Mouse (Mus musculus): ENCODE measurements at regions not wholly inside any gene's neighbourhood (a gene's known extent, or its start where the extent isn't known, plus 50 kb on each side); places are given as distances from the start of the nearest gene placed in this dataset.

DNA sequence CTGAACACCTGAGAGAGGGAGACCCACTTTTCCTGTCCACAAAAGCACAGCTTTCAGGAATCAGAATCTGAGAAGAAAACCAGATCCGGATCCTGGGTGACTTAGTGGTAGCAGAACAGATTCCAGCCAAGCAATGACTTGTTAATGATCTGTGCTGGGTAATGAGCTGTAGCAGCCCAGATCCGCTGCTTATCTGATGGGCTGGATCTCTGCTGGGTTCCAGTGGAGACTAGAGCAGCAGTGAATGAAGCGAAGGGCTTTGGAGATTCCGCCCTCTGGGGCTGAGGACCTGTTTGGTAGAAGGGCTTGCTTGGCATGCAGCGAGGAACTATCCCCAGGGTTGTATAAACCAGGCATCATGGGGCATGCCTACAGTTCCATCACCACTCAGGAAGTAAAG lies 156.3 kb downstream of the Maf start:
- DNase-seq (ENCODE audit: low spot score in 2 of 2), result no peak

DNA sequence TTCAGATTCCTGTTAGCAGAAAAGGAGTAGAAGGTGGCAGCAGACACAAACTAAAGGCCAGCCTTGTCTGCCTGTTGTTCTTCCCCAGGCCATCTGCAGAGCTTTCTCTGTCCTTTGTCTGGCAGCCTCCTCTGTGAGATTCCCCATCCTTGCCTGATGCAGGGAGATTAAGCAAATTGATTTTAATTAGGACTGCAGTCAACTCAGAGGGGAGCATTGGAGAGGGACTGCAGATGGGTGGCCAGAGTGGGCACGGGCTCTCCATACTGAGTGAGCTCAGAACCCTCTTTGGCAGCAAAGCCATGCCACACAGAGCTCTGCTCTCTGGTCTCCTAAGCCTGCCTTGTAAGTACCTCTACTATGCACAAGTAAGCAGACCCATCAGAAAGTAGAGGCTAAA lies 158.5 kb downstream of the Maf start:
- DNase-seq (ENCODE audit: low spot score in 2 of 2), result no peak

DNA sequence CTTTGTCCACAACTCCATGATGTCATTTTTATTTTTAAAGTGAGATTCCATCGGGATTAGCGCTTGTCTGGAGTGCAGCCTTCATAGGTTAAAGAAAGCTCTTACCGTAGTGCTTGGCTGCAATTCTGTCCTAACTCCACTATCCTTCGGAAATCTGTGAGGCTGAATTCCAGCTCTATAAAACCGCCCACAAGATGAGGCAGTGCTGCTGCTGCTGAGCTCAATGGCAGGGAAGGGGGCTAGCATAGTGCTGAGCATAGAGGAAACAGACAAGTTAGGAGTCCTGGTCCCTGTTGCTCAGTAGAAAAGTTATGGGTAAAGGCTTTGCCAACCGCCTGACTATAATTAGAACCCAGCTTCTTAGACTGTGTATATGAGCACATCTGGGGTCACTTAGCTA lies 163.5 kb downstream of the Maf start:
- no peak for DNase-seq (ENCODE audit: low spot score in 2 of 2)

DNA sequence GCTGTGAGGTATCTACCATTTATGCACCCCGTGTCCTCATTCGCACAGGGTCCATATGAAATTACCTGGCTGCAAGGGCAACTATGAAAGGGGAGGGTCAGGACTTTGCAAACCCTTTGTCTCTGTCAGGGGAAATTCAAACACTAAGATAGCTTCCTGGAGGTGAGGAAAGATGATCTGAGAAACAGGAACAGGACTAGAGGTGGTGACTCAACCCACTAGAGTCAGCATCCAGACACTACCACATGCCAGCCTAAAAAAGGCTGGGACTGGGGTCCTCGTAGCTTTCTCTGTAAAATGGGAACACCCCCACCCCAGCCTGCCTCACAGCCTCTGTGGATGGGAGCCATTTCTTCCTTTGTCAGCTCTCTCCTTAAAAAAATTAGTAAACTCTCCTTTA lies 164.7 kb downstream of the Maf start:
- no peak for DNase-seq (ENCODE audit: low spot score in 2 of 2)

DNA sequence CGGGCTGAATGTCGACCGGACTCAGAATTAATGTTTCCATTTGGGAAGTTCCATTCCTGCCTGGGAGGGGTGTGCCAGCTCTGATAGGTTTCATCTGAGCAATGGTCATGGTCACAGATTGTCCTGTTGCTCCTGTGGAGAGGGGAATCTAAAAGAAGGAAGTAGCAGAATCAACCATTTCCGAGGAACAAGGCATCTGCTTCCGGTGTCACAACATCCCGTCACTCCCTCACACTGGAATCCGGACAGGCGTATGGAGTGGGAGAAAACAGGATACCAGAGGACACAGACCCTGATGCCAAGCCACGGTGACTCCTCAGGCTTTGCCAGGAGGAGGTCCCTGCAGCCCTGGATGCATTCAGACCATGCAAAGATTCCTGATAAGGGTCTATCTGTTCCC lies 168.0 kb downstream of the Maf start:
- no peak for DNase-seq (ENCODE audit: low spot score in 2 of 2)

DNA sequence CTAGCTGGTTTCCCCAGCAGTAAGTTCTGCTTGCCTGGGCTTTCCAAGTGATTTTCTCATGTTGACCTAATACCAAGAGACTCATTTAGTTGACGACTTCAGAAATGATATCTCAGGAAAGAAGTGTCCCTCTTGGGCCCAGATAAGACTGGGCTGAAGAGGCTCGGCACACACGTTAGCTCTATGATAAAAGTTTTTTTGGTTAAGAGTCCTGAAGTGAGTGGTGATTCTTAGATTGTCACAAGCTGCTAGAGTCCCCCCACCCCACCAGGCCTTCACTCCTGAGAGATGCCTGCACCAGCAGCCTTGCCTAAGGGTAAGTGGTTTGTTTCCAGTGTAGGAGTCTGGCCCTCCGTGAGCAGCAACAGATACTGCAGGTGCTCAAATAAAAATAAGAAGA lies 169.4 kb downstream of the Maf start:
- no peak for DNase-seq (ENCODE audit: low spot score in 2 of 2)

DNA sequence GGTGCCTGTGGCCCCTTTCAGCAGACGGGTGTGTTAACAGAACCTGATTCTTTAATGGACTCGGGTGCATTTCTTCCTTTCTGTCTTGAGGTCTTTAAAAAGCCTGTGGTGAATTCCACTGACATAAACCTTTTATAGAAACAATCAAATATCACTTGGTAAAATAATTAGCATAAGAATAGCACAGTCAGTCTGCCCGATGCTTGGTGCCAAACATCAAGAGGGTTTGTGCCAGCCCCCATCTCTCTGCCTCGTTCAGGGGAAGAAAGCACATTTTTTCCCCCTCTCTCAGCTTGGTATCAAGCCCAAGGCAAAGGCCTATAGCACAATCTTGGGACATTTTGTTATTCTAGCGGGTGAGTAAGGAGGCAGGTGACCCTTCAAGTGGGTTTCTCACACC lies 169.8 kb downstream of the Maf start:
- DNase-seq (ENCODE audit: low spot score in 2 of 2), result no peak

DNA sequence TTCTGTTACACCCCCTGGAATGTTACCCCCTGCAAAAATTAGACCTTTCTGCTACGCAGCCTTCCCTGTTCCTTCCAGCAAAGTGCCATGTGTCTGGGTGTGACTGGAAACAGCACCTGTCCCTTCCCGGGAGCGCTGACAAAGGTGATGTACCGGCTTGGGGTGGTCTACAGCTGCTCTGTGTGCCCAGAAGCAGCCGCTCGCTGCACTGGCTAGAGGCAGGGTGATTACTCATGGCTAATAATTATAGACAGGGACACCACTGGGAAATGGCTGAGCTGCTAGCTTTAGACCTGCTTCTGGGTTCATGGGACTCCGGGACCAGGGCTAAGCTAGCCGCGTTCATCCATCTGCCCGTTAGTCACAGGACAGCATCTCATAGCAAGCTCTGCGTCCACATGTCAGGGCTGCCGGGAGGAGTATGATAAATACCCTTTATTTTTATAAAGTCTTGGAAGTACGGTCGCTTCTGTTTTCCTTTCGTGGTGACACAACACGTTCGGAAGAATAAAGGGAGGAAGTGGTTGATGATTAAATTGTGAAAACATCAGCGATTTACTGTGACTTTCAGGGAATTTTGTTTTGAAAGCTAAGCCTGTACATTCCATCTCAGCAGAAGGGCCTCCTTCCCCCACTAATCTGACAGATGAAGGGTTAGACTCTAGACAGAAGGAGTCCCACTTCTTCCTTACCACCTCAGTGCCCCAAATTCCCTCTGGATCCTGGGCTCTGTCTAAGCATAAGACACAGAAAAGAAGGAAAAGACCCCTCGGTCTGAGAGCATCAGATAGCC lies 170.8 kb downstream of the Maf start:
- no peak for DNase-seq (ENCODE audit: low spot score in 2 of 2)

DNA sequence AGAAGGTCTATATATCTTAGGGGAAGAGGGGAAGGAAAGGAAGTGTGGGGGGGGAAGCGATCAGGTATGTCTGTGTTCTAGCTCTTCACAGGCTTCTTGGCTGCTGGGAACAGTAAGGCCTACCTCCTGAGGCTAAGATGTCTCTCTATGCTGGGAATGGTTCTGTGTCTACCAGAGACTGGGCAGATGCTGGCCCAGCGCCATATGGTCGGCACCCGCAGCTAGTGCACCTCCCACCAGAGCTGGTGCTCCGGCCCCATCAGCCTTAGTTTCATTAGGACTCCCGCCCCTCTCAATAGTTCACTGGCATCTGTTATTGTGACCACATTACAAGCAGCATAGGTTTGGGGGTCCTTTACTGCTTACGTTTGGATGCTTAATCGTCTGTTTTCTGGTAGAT lies 171.6 kb downstream of the Maf start:
- no peak for DNase-seq (ENCODE audit: low spot score in 2 of 2)

DNA sequence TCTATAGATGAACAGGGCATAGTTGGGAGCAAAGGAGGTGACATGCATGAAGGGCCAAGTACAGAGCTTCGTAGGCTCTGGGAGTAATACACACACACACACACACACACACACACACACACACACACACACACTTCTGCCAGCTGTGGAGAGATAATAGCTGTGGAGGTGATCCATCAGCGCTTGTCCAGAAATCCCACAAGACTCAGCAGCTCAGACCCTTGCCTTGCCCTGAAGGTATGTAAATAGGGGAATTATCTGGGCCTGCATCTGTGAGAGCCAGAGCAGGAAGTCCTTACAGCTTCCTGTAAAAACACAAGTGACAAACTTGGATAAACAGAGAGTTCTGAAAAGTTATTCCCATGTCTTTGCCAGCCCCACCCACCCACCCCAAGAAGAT lies 173.6 kb downstream of the Maf start:
- no peak for DNase-seq (ENCODE audit: low spot score in 2 of 2)

DNA sequence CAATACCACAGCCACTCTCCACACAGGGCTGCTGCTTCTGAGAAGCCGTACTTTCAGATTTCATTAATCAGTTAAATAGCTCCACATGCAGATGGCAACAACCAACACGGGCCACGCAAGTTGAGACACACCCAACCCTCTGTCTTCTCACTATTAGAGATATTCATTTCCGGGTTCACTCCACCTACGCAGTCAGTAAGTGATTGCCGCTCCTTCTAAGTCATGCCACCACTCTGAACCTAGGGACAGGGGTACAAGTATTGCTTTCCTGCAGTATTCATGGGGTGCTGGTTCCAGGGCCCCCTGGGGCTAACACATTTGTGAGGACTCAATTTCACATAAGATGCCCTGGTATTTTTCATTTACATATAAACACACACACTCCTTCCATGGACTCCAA lies 176.3 kb downstream of the Maf start:
- DNase-seq (ENCODE audit: low spot score in 2 of 2), result no peak

DNA sequence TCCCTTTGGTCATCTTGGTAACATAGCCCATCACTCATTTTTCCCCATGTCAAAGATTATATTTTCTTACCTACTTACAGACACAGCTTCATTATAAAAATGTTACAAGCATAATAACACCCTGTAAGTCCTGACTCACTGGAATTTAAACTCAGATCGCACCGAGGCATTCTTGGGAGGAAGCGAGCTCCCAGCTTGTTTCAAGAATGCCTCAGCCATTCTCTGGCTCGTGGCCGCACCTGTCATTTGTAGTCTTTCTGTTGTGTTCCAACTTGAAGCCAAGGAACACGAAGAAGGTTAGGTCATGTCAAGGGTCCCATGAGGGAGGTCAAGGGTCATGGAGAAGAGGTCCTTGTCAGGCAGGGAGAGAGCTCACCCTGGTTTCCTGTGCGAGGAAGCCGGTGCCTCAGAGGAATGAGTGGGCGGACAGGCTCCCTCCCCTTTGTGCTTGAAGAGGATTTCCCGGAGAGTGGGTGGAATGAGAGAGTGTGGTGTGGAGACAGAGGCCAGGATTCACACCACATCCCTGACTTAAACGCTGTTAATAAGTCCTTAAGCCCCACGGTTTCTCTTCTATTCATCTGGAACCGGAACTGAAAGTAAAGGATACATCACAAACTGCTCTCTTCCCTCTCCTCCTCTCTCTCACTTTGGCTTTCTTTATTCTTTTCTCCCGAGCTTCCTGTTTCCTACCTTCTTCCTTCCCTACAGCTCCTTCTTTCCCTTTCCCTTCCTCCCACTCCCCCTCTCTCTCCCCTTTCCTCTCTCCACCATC lies 177.8 kb downstream of the Maf start:
- DNase-seq (ENCODE audit: low spot score in 2 of 2), result no peak

DNA sequence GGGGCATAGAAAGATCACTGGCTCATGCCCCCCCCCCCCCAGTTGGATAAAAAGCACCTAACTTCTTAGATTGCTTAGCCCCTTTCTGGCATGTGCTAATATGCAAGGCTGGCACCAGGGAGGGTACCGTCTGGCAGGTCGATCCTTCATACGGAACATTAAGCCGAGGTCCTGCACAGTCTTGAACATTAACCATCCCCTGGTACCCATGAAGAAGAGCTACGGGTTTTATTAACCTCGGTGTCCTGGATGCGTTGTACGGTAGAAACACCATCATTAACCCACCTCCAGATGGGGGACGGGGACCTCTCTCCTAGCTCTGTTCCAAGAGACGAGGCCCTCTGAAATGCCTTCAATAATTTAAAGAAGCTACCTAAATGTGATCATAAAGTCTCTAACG lies 178.7 kb downstream of the Maf start:
- DNase-seq (ENCODE audit: low spot score in 2 of 2), result no peak

DNA sequence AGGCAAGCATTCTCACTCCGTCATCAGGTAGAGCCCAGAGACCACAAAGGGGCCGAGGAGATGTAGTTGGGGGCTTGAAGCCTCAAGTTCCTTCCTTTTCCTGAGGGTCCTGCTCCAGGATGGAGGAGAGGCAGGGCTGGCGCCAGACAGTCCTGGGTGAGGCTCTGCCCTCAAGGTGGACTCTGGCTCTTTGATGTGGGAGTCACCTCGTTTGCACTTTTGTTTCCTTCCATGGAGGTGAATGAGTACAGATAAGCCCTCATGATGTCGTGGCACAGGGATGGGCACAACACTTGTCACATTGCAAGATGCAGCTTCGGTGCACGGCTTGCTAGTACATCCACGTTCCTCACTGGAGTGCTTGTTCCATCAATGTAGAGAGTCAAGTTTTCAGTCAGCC lies 182.4 kb downstream of the Maf start:
- DNase-seq (ENCODE audit: low spot score in 2 of 2), result no peak

DNA sequence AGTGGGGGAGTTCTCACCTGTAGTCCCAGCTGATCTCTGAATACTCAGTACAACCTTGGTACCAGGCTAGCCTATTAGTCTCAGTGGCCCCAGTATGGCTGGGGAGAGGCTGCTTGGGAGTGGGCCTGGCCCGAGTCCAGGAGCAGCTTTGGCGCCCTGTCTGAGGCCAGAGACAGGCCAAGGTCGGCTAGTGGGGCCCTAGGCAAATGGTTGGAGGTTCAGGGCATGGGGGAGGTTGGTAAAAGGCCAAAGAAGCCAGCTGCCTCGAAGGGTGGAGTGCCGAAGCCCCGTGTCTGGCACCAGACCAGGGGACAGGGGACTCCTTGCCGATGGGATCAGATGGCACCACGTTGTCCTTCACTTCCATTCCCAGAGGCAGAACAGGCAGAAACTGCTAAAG lies 182.9 kb downstream of the Maf start:
- DNase-seq (ENCODE audit: low spot score in 2 of 2), result no peak

DNA sequence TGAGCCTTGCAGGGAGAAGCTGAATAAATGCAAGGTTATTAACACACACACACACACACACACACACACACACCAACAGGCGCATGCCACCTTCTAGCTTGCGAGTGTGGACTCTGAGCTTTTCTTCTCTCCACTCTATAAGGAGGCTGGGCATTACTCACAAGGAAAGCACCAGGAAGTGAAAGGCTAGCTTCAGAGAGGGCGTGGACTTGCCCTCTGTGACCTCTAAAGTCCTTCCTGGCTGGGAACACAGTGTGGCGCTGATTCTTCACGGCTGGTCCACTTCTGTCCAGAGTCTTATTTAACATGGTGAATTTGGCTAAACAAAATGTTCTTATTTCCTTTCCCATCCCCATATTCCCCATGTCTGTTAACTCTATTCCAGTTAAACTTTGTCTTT lies 185.1 kb downstream of the Maf start:
- no peak for DNase-seq (ENCODE audit: low spot score in 2 of 2)

DNA sequence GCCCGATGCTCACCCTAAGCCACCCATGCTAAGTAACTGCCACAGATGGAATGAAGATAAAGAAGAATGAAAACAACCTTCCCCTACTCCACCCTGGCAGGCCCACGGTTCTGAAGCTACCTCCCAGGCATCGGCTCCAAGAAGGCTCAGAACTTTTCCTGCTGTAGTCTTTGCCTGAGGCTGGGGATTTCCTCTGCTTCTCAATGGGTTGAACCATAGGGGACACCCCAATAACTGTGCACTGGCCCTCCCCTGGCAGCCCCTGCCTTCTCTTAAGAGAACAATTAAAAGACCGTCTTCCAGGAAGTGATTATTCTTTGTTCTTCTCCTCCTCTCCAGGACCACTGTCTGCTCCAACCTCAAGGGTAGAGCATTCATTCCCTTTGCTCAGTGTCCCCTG lies 191.9 kb downstream of the Maf start:
- no peak for DNase-seq (ENCODE audit: low spot score in 2 of 2)

DNA sequence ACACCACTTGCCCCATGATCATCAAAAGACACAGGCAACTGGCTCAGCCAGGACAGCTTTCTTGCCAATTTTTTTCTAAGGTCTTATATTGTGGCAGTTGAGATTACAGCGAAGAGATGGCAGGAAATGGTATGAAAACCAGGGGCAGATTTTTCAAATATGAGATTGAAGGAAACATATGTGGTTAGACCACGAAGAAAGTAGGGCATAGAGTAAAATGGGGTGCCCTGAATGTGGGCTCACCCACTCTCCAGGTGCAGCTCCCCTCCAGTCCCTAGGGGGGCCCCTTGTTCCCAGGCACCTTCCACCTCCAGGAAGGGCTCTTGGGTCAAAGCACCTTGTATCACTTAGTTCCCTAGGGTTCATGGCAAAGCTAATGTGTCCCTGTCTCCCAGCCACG lies 193.1 kb downstream of the Maf start:
- DNase-seq (ENCODE audit: low spot score in 2 of 2), result no peak

DNA sequence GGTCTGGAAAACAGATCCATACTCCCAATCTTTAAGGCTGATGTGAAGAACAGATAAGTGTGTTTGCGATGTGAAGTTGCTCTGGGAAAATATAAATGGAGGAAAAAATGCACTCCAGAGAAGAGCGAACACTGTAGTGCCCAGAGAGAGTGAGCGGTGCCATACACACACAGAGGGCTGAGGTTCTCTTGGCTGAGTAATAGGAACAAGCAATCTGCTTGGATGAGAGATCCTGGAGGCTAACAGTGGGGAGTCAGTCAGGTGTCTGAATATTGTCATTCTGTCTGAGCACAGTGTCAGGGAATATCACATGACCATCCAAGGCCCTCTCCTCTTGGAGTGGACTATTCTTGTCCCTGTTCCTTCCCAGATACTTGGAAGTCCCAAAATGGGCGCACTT lies 200.4 kb downstream of the Maf start:
- no peak for DNase-seq (ENCODE audit: low spot score in 2 of 2)

DNA sequence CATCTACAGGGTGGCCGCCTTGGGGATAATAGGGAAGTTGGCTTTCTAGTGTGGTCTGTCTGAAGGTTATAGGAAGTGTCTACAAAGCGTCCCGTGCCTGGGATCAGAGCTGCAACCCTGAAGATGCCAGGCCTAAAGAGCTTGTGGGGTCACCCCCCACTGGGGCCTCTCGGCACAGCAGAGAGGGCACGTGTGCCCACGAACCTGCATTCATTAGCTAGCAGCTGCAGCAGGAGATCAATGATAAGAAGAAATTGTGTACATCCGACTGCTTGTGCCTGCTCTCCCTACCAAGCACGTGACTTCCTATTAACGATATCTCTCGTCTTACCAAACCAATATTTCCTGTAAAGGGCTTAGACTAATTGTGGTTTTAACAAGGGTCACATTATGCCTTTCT lies 200.9 kb downstream of the Maf start:
- DNase-seq (ENCODE audit: low spot score in 2 of 2), result no peak

DNA sequence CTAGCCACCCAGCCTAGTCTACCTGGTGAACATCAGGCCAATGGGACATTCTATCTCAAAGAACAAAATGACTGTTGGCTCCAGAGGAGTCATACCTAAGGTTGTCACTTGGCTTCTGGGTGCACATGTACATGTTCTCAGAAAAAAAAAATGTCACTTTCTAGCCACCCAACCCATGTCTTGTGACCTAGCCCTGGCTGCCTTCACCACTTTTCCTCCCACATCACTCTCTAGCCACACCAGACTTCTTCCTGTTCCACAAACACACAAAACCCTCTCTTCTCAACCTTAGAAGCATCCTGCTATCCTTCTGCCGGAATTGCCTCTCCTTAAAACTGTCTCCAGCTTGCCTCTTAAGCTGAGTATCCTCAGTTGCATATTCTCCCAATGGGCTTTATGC lies 211.6 kb downstream of the Maf start:
- no peak for DNase-seq (ENCODE audit: low spot score in 2 of 2)

DNA sequence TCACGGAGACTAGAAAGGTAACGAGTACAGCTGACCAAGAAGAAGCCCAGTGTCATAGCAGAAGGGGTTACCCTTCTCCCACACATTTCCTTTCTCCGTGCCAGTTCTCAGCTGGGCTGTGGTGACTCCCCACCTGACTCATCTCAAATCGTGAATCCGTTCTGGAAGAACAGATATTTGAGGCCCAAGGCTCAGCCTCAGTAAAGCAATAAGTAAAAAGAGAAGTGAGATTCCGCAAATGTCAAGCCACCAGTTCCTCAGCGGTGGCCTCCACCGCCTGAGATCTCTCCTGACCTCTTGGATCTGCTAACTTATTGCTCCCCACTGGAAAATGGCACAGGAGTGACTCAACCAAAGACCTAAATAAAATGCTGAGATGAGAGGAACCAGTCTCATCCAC lies 213.2 kb downstream of the Maf start:
- DNase-seq (ENCODE audit: low spot score in 2 of 2), result no peak

DNA sequence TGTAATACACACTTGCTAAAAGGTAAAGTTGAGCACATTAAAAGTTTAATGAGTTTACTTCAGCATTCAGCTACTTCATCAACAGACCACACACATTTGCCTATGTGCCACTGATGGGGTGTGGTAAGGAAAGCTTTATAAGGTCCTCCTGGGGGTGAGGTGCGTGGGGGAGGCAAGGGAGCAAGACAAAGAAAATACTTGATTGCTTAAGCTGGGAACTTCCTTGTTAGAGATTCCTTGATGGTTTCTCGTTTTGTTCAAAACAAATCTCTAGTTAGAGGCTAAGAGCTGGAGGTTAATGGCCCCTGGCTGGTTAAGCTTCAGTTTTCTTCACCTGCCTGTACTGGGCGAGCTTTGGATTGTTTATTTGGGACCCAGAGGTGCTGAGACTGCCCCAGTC lies 220.7 kb downstream of the Maf start:
- no peak for DNase-seq (ENCODE audit: low spot score in 2 of 2)

DNA sequence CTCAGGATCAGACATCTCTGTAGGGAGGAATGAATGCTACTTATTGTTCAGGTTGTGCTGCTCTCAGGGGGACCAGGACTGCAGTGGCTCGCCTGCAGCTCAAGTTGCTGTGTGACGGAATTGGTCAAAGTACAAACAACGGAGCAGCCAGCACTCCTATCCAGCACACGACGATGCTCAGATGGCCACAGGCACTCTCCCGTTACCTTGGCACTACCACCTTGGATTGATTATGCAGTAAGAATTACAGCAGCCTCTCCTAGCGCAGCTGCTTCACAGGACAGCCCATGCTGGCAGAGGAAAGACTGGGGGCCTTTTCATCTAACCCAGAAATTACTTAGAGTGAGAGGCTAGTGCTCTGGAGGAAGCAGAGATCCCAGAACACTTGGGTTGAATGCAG lies 226.5 kb downstream of the Maf start:
- DNase-seq (ENCODE audit: low spot score in 2 of 2), result no peak

Measured in spleen, postnatal 14 days (tissue).